Mouse (Mus musculus) CH12.LX (cell line): ENCODE measurements around the gene Rrp1. TPM values are rescaled to one million over a fixed set of nuclear protein-coding genes. Genes with fewer than 3 reads are reported as not detected.

Source experiments
- DNase-seq: peaks from one replicate; pipeline ENCODE4 v3.0.0-alpha.2; 2013; ENCODE audit errors: extremely low read depth
- H3K27ac ChIP-seq: 2 replicates; pipeline ENCODE4 v1.5.1; 2012; ENCODE audit warnings: low read depth, mild to moderate bottlenecking, control low read depth, moderate library complexity; ENCODE audit not compliant: insufficient read depth
- H3K27me3 ChIP-seq: replicated peaks from 2 replicates; pipeline ENCODE3; 2012; ENCODE audit warnings: inconsistent platforms
- H3K36me3 ChIP-seq, 2 experiments: replicated peaks in 1 of 2; 2 replicates each; pipeline versions ENCODE3 to v1.6.1; 2012; ENCODE audit warnings: inconsistent platforms in 1 of 2, low read length in 1 of 2, mild to moderate bottlenecking in 1 of 2, mixed read lengths in 1 of 2, moderate library complexity in 1 of 2; ENCODE audit not compliant: control insufficient read depth in 1 of 2, insufficient read depth in 1 of 2
- H3K4me1 ChIP-seq, 2 experiments: 2 replicates each; pipeline ENCODE4 v1.6.1; 2012; ENCODE audit warnings: inconsistent platforms in 1 of 2, moderate library complexity in 1 of 2; ENCODE audit not compliant: insufficient read depth in 2 of 2, control insufficient read depth in 1 of 2
- H3K4me2 ChIP-seq: 2 replicates; pipeline ENCODE4 v1.6.1; 2012; ENCODE audit warnings: low read depth, mild to moderate bottlenecking, control low read depth; ENCODE audit not compliant: poor library complexity, insufficient read depth, severe bottlenecking
- H3K4me3 ChIP-seq, 3 experiments: fragments of 150-350 bp in 1 of 3; sonication (generic) in 1 of 3; replicated peaks in 1 of 3; 2 replicates each; pipeline versions ENCODE3 to v1.5.1; 2011 to 2012; ENCODE audit warnings: low read depth in 2 of 3, low read length in 2 of 3, mild to moderate bottlenecking in 2 of 3, moderate library complexity in 2 of 3, control low read depth in 1 of 3, improper control_type of control experiment in 1 of 3, inconsistent platforms in 1 of 3, mixed read lengths in 1 of 3; ENCODE audit not compliant: poor library complexity in 1 of 3
- H3K79me2 ChIP-seq: replicated peaks from 2 replicates; pipeline ENCODE4 v1.6.1; 2012; ENCODE audit warnings: mild to moderate bottlenecking, moderate library complexity; ENCODE audit not compliant: control insufficient read depth, poor library complexity, insufficient read depth, severe bottlenecking; ENCODE audit errors: extremely low read depth
- H3K9ac ChIP-seq: 2 replicates; pipeline ENCODE4 v1.6.1; 2012; ENCODE audit warnings: low read depth, mild to moderate bottlenecking, control low read depth, moderate library complexity; ENCODE audit not compliant: insufficient read depth
- H3K9me3 ChIP-seq: replicated peaks from 2 replicates; pipeline ENCODE3; 2012; ENCODE audit warnings: low read length, inconsistent platforms, mixed read lengths
- CHD1 ChIP-seq: IDR thresholded peaks from 2 replicates; pipeline ENCODE4 v1.6.1; 2012; ENCODE audit warnings: low read depth, low read length, improper control_type of control experiment, inconsistent platforms
- CHD2 ChIP-seq: IDR thresholded peaks from 2 replicates; pipeline ENCODE4 v1.6.1; 2011; ENCODE audit warnings: low read length, improper control_type of control experiment
- ELF1 ChIP-seq: IDR thresholded peaks from 2 replicates; pipeline ENCODE4 v1.6.1; 2014; ENCODE audit warnings: low read depth, mild to moderate bottlenecking, inconsistent platforms, low read length, improper control_type of control experiment
- EP300 ChIP-seq: IDR thresholded peaks from 2 replicates; pipeline ENCODE4 v1.6.1; 2011; ENCODE audit warnings: low read length, improper control_type of control experiment
- ETS1 ChIP-seq: conservative IDR thresholded peaks from 2 replicates; pipeline ENCODE4 v1.6.1; 2012; ENCODE audit warnings: low read depth, mild to moderate bottlenecking, inconsistent platforms, low read length, improper control_type of control experiment, moderate library complexity
- HCFC1 ChIP-seq: IDR thresholded peaks from 2 replicates; pipeline ENCODE4 v1.6.1; 2012; ENCODE audit warnings: low read depth, mild to moderate bottlenecking, inconsistent platforms, low read length, improper control_type of control experiment
- JUND ChIP-seq: conservative IDR thresholded peaks from 2 replicates; pipeline ENCODE4 v1.6.1; 2011; ENCODE audit warnings: low read depth, low read length, improper control_type of control experiment
- MAZ ChIP-seq: IDR thresholded peaks from 2 replicates; pipeline ENCODE4 v1.6.1; 2012; ENCODE audit warnings: low read depth, mild to moderate bottlenecking, inconsistent platforms, low read length, improper control_type of control experiment, moderate library complexity
- MYC ChIP-seq: IDR thresholded peaks from 2 replicates; pipeline ENCODE4 v1.6.1; 2011; ENCODE audit warnings: low read depth, mild to moderate bottlenecking, improper control_type of control experiment, low read length
- NELFE ChIP-seq: IDR thresholded peaks from 2 replicates; pipeline ENCODE4 v1.6.1; 2011; ENCODE audit warnings: low read depth, low read length, improper control_type of control experiment
- NRF1 ChIP-seq: IDR thresholded peaks from 2 replicates; pipeline ENCODE4 v1.6.1; 2014; ENCODE audit warnings: low read depth, mild to moderate bottlenecking, inconsistent platforms, low read length, improper control_type of control experiment, moderate library complexity
- POLR2A ChIP-seq: IDR thresholded peaks from 2 replicates; pipeline ENCODE4 v1.6.1; 2011; ENCODE audit warnings: low read depth, mild to moderate bottlenecking, improper control_type of control experiment, low read length
- RAD21 ChIP-seq: IDR thresholded peaks from 2 replicates; pipeline ENCODE4 v1.6.1; 2011; ENCODE audit warnings: low read depth, mild to moderate bottlenecking, low read length, improper control_type of control experiment, moderate library complexity
- RCOR1 ChIP-seq: conservative IDR thresholded peaks from 2 replicates; pipeline ENCODE4 v1.6.1; 2012; ENCODE audit warnings: low read depth, mild to moderate bottlenecking, inconsistent platforms, low read length, improper control_type of control experiment
- TCF12 ChIP-seq: IDR thresholded peaks from 2 replicates; pipeline ENCODE4 v1.6.1; 2014; ENCODE audit warnings: low read depth, mild to moderate bottlenecking, inconsistent platforms, low read length, improper control_type of control experiment
- UBTF ChIP-seq: IDR thresholded peaks from 2 replicates; pipeline ENCODE4 v1.6.1; 2012; ENCODE audit warnings: low read depth, mild to moderate bottlenecking, inconsistent platforms, low read length, improper control_type of control experiment, moderate library complexity
- ZC3H11A ChIP-seq: IDR thresholded peaks from 2 replicates; pipeline ENCODE4 v1.6.1; 2012; ENCODE audit warnings: low read depth, mild to moderate bottlenecking, inconsistent platforms, low read length, improper control_type of control experiment
- dilution Hi-C: fragments of 300-500 bp; cut with MboI; formaldehyde crosslinking; loops from 2 replicates; pipeline ENCODE4 v1.14.3; 2020; ENCODE audit warnings: low sequenced_read_pairs; ENCODE audit not compliant: extremely low pct_unique_long_range_greater_than_20kb, extremely low pct_ligation_motif_present
- in situ Hi-C: fragments of 300-500 bp; cut with MboI; formaldehyde crosslinking; loops from 3 replicates; pipeline ENCODE4 v1.14.3; 2019; ENCODE audit warnings: low sequenced_read_pairs, low pct_ligation_motif_present, low pct_unique_long_range_greater_than_20kb, mixed read lengths
- polyA plus RNA-seq: library from polyadenylated mRNA; unstranded; fragments of >175 nt; gene quantifications from 2 replicates; pipeline ENCODE4 v1.2.1, GENCODE M21; 2012; ENCODE audit warnings: low read depth; ENCODE audit not compliant: insufficient read length
- total RNA-seq, 2 experiments: library from RNA; depleted of rRNA; stranded (reverse); fragments of 300-350 nt in 1 of 2; fragments of >200 nt in 1 of 2; gene quantifications; 2 replicates each; pipeline ENCODE4 v1.2.3; 2012 to 2014

Rrp1 gene
- total and polyA plus RNA-seq, 3 experiments, result 138 to 327 (median 189) TPM

- DNase-seq, result no peak
- in situ Hi-C loops (no loop called here), dilution Hi-C loops (no loop called here)
- Histone ChIP-seq H3K4me1 (peaks cover 14 to 35% of the 10 kb centered on the region in 2 experiments), H3K27me3 (no peaks in the 10 kb centered on the region), H3K27ac (no peak overlapping the region), H3K9me3 (no peaks in the 10 kb centered on the region), H3K79me2 (no peaks in the 10 kb centered on the region), H3K4me3 (no peak overlapping the region), H3K9ac (no peak overlapping the region), H3K36me3 (peaks cover 10 to 17% of the 10 kb centered on the region in 2 experiments), H3K4me2 (no peak overlapping the region)
- TF ChIP-seq MYC (no peak), RCOR1 (no peak), ETS1 (no peak), MAZ (no peak), TCF12 (no peak), JUND (no peak), UBTF (no peak), ZC3H11A (no peak), CHD2 (no peak), NRF1 (no peak), EP300 (no peak)
Observed at GRCm38 (mm10) chr10:78432853-78433252, 20.0 kb upstream of the Rrp1 start.

GRCm38 (mm10) chr10:78429776-78430175 is 16.9 kb upstream of the Rrp1 start:
- dilution Hi-C loops (no loop called here), in situ Hi-C loops (no loop called here)
- TF ChIP-seq ELF1 (no peak), CHD1 (no peak), RAD21 (no peak), NELFE (no peak), POLR2A (no peak), HCFC1 (no peak)

More at GRCm38 (mm10) chr10:78429776-78430175, 16.9 kb upstream of the Rrp1 start:
- no peak for DNase-seq
- H3K9ac ChIP-seq, result no peak overlapping the region
- H3K4me3 ChIP-seq, result no peak overlapping the region
- H3K4me2 ChIP-seq, result no peak overlapping the region
- no peaks in the 10 kb centered on the region for H3K79me2 ChIP-seq
- H3K27ac ChIP-seq, result no peak overlapping the region
- H3K9me3 ChIP-seq, result no peaks in the 10 kb centered on the region
- no peaks in the 10 kb centered on the region for H3K27me3 ChIP-seq
- H3K36me3 ChIP-seq, result peaks cover 18 to 28% of the 10 kb centered on the region in 2 experiments
- peaks cover 11 to 39% of the 10 kb centered on the region in 2 experiments for H3K4me1 ChIP-seq
